Mouse (Mus musculus) left cerebral cortex, adult 18-20 months (tissue): ENCODE results near the gene Klf16. TPM values are rescaled to one million over a fixed set of nuclear protein-coding genes. Genes with fewer than 3 reads are reported as not detected.
A peak's percentile ranks its signal among the peaks of the same experiment; 100 is the strongest.

ENCODE experiments used
- DNase-seq, 2 experiments: peaks; one replicate each; pipeline ENCODE4 v3.0.0; 2021 to 2022; ENCODE audit warnings: low spot score in 2 of 2, mixed read lengths in 1 of 2
- total RNA-seq, 2 experiments: library from RNA; stranded (reverse); gene quantifications; 2 replicates each; pipeline ENCODE4 v1.2.3; 2021

The Klf16 gene
- total RNA-seq, 2 experiments from 2014 or later, result 54.8 to 68.7 TPM

DNA sequence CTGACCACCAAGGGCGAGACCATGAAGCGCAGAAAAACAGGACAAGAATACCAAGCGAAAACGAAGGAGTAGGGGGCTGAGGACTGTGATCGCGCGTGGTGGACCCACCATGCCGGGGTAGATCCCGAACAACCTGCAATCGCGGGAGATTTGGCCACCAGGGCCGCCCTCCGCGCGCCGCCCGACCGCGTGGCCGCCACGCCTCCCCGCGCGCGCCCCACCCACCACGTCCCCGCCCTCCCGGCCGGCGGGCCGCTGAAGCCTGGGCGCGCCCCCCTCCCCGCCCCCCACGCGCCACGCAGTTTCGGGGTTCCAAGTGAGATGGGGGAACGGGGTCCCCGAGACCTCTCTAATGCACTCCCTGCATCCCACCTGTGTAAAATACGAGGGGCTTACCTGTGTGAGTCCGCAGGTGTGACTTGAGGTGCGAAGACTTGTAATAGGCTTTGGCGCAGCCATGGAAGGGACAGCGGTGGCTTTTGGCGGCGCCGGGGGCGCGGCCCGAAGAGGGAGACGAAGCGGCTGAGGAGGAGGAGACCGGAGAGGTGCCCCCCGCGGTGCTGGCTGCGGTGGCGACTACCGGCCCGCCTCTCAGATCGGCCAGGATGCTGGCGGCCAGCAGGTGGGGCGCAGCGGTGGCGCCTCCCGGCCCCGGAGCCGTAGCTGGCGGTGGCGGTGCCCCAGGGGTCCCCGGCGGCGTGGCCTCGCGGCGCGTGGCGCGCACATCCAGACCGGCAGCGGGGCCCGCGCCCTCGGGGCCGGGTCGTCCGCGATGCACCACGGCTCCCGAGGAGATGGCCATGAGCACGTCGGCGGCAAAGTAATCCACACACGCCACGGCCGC lies 548 bp downstream of the Klf16 start:
- peak; percentile 61 to 63 for DNase-seq

GRCm38 (mm10) chr10:80575925-80576324 lies 1.2 kb downstream of the Klf16 start:
- no peak for DNase-seq

- no peak for DNase-seq
Measured at GRCm38 (mm10) chr10:80574896-80575295, 2.2 kb downstream of the Klf16 start.

DNA sequence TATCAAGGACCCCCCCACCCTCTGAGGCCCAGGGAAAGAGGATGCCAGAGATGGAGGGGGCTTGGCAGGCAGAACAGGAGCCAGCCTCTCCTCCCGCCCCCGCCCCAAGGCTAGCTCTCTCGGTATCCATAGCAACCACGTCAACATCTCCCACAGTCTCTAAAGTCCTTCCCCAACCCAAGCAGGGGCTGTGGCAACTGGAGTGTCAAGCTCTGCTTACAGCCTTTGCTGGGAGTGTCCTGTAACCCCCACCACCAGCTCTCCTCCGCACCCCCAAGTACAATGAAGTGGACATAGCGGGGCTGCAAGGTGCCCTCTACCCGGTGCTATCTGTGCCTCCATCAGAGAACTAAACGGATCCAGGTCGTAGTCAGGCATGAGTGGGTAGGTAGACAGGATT lies 3.2 kb downstream of the Klf16 start:
- DNase-seq, result peak; percentile 47 to 63

GRCm38 (mm10) chr10:80572477-80572876 lies 4.6 kb downstream of the Klf16 start:
- DNase-seq, result no peak

- no peak for DNase-seq
Measured at GRCm38 (mm10) chr10:80570871-80571836, 6.0 kb downstream of the Klf16 start.

DNA sequence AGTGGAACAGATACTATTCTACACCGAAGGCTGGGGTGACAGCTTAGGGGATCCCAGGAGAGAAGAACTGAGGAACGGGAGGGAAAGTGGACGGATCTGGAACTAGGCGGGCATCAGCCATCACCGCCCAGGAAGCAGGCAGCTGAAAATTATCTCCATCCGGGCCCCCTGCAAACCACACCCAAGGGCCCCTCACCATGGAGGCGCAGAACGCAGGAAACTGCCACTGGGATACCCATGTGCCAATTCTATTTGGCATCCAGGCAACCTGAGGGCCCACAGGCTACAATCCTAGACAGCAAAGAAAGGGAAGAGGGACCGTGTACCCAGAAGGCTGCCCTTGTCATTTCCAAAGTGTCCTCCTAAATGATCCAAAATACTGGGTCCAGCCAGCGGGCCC lies 6.7 kb downstream of the Klf16 start:
- DNase-seq, result no peak

GRCm38 (mm10) chr10:80569664-80570066 lies 7.5 kb downstream of the Klf16 start:
- no peak for DNase-seq

GRCm38 (mm10) chr10:80568876-80569275 lies 8.2 kb downstream of the Klf16 start:
- DNase-seq, result no peak

DNA sequence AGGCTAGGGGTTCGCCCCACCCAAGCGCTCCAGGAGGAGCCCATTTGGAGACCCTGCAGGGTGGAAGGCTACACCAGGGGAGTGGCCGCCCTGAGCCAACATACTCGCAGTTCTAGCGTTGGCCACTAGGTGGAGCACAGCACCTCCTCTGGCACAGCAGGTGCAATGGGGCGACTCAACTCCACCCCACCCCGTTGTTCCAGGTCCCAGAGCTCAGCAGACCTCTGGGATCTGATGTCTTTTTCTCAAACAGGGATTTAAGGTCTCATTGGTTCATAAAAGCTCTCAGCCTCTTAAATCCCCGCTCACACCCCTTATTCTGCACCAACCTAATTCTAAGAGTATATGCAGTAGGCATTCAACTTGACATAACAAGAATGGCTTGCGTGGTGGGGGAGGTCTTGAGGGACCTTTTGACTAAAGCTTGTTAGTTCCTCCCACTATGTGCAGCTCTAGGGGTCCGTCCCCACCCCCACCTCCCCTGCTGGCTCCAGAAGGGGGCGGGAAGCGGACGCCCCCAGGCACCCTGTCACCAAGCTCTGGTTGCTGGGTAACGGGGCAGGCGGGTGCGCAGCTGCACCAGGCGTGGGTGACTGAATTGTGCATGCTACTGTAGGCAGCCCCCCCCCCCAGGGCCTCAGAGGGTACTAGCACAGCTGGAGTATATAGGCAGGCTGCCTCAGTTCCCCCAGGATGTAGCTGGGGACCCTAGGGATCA lies 10.6 kb downstream of the Klf16 start:
- DNase-seq, result peak; percentile 91 to 98

DNA sequence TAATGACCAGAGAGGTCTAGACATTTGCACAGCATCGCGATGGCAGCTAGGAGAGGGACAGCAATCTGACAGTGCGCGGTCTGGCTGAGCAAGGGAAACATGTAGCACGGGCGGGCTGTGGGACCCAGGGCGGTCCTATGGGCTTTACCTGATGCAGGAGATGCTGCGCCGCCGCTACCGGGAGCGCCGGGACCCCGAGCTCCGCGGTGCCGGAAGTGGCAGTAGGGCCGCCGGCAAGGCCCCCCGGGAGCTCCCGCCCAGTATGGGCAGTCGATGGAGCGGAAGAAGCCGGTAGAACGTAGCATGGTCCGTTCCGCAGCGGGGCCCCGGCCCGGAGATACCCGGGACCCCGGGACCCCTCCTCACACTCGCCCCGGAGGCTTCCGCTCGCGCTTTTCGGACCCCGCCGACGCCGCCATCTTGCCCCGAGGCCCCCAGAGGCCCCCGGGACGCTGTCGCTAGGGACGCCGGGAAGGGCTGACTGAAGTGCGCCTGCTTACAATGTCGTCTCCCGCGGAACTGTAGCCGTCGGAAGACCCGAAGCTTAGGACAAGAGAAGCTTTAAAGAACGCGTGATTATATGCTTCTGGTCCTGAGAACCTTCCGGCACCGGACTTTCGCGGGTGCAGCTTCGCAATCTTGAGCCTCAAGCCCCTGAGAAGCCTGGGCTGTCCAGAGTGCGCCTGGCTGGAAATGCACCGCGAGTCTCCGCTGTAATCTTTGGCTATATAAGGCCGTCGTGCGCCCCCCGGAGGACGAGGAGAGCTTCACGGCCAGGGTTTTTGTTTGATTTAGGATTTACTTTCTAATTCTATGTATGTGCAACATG lies 15.8 kb downstream of the Klf16 start, which contains the start of gene Rexo1:
TSS of gene Rexo1 (minus strand) at position 445 of the 829 bp plus-strand sequence.
- DNase-seq, result peak; percentile 92 to 94

DNA sequence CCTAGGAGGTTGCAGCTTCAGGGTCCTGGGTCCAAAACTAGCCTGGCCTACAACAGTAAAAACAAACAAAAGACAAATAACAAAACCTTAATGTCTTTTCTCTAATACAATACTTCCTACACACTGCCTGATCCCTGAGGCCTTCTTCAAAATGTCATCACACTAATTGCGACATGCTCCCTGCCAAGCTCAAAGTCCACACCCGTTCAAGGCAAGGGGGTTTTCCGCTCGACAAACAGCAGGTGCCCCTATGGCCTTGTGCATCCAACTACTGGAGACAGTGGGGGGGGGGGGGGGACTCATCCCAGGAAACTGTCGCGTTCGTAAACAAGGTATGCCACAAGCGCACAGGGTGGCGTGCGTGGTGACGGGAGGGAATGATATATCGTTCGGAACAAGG lies 16.5 kb downstream of the Klf16 start:
- DNase-seq, result no peak

- DNase-seq, result no peak
Measured at GRCm38 (mm10) chr10:80559431-80559830, 17.7 kb downstream of the Klf16 start.

DNA sequence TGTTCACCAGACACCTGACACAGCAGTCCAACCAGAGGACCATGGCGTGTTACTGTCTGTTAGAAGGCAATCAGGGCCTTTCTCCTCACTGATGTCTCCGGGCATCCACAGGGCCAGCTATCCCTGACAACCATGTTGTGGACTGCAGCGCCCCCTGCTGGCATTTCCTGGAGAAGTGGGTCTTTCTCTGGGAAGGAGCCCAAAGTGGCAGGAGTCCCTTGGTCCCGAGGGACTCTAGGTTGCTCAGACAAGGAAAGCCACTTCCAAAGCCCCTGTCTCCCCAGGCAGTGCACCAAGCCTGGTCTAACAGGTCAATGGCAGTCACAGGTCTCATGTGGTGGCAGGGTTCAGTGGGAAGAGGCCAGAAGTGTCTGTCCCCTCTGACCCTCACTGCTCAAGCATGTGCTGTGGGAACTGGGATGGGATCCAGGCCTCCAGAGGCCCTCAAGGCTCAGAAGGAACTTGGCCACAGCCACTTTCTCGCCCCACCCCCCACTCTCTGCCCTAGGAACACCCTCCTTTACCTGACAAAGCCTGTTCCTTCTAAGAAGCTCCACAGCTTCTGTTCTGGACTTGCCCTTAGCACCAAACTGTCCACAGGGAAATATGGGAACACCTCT lies 19.7 kb downstream of the Klf16 start:
- peak; percentile 69 to 87 for DNase-seq

DNA sequence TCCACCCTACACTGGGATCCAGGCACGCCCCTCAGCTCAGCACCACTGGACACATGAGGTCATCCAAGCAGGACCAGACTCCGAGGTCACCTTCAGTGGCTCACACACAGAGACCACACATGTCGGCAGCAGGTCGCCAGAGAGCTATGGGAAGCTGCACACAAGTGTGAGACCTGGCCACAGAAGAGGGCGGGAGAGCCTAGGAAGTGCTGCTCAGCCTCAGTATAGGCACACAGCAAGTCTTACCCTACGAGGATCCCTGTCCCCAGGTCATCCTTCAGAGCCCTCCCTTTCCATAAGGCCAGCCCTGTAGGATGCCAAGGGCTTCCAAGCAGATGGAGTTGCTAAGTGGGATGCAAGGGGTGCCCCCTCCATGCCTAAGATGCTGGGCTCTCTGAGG lies 23.1 kb downstream of the Klf16 start:
- no peak for DNase-seq

- no peak for DNase-seq
Measured at GRCm38 (mm10) chr10:80553575-80553974, 23.5 kb downstream of the Klf16 start.

GRCm38 (mm10) chr10:80552364-80552763 lies 24.8 kb downstream of the Klf16 start:
- DNase-seq, result no peak

GRCm38 (mm10) chr10:80549279-80549678 lies 27.8 kb downstream of the Klf16 start:
- no peak for DNase-seq

DNA sequence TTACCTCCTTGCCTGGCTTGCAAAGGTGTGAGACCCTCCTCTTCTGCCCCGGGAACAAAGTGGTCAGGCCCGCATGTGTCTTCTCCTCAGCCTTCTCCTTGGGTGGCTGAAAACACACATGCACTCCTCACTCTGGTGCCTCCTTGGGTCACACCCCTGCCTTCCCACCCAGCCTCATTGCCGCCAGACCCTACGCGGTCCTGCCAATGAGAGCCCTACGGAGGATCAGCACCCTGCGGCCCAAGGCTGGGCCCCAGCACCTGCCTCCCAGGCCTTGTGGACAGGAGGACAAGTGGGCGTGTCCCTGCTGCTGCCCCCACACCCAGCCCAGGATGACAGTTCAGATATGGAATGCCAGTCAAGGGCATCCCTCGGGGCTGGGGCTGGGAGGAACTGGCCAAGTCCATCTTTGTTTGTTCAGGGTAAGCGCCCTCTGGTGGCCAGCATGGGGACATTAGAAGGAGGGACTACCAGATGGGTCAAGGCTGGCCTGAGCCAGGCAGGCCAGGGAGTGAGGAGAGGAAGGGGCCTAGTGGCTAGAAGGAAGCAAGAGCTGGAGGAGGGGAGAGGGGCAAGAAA lies 28.6 kb downstream of the Klf16 start:
- DNase-seq, result peak; percentile 61 to 64
